Mouse (Mus musculus): Measurements from ENCODE around the gene Myl12a. TPM values are rescaled to one million over a fixed set of nuclear protein-coding genes. Genes with fewer than 3 reads are reported as not detected.

Myl12a gene
- total RNA-seq (2014; rRNA removed; ENCODE audit: low replicate concordance) (429 and 487 TPM in 2 replicates), polyA plus RNA-seq (2015; fragmentation: Nextera tagmentation; extraction: Ambion mirVana) (773 and 817 TPM in 2 replicates)

DNA sequence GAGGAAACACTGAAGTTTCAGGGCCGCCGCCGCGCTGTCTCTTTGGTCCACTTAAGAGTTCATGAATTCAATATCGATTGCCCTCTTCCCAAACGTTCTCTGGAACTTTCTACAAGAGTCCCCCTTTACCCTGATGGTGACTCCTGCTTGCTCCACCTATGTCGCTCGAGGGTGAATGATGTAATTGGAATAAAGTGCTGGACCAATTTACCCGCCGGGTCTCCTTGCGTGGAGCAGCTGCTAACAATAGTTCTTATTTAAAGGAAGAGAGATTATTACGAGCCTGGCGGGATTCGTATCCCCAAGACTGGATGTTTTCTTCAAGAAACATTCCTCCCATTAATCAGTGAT, at the start of gene Myl12a:
Gene Myl12a, minus strand, starts transcription at position 135 of the 351 bp plus-strand sequence.
- Histone ChIP-seq H3K4me3 (ENCODE audit: low read depth, low read length) (peak within 1 kb of the TSS; percentile 96), H3K4me1 (ENCODE audit: control insufficient read depth, insufficient read depth) (peaks cover 32% of the 10 kb centered on the region; the same call in 1 of the 2 replicates), H3K27ac (ENCODE audit: low read depth) (peak within 1 kb of the TSS; percentile 100), H3K36me3 (replicated peaks; ENCODE audit: control insufficient read depth, insufficient read depth, low read length) (no peaks in the 10 kb centered on the region), H3K4me2 (ENCODE audit: low read depth, low read length) (peak within 1 kb of the TSS; percentile 60), H3K27me3 (ENCODE audit: control insufficient read depth, insufficient read depth, low read length) (no peaks in the 10 kb centered on the region), H3K9me3 (replicated peaks; ENCODE audit: control insufficient read depth, low read length) (no peaks in the 10 kb centered on the region), H3K9ac (replicated peaks; ENCODE audit: low read depth, low read length) (peak within 1 kb of the TSS; percentile 100)
- WGBS: 1% methylated on average over 14 of the region's 14 CpGs
- ATAC-seq (ENCODE audit: insufficient read depth, low read depth) (peak; percentile 30), DNase-seq (ENCODE audit: low spot score) (no peak)
- TF ChIP-seq EP300 (IDR thresholded peaks at IDR 0.05; ENCODE audit: low read depth) (no peak), CTCF (IDR thresholded peaks at IDR 0.05; ENCODE audit: low read depth) (no peak)

DNA sequence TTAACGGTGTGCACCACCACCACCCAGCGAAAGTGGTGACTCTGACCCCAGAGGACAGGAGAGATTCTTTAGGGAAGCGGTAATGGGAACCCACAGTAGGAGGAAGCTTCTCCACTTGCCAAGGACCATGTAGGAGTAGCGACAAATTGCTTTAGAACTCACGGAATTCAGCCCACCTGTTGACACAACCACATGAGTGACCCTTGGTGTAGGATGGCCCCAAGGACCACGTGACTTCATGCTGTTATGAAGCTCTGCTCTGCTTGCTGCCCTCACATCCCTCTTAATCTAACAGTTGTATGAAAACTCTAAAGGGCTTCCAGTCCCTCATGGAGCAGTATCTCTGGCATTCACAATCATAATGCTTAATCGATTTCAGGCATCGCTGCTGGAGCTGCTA, 46.6 kb upstream of the Myl12a start:
- 87% methylated on average over 8 of the region's 8 CpGs for WGBS
- Histone ChIP-seq H3K9me3 (replicated peaks; ENCODE audit: control insufficient read depth, low read length) (no peaks in the 10 kb centered on the region), H3K4me3 (ENCODE audit: low read depth, low read length) (no peak overlapping the region), H3K9ac (replicated peaks; ENCODE audit: low read depth, low read length) (no peak overlapping the region), H3K4me1 (ENCODE audit: control insufficient read depth, insufficient read depth) (no peaks in the 10 kb centered on the region), H3K27me3 (ENCODE audit: control insufficient read depth, insufficient read depth, low read length) (no peaks in the 10 kb centered on the region), H3K4me2 (ENCODE audit: low read depth, low read length) (no peak overlapping the region), H3K27ac (ENCODE audit: low read depth) (no peak overlapping the region), H3K36me3 (replicated peaks; ENCODE audit: control insufficient read depth, insufficient read depth, low read length) (peaks cover 69% of the 10 kb centered on the region)
- ATAC-seq (ENCODE audit: insufficient read depth, low read depth) (no peak), DNase-seq (ENCODE audit: low spot score) (no peak)
- TF ChIP-seq EP300 (IDR thresholded peaks at IDR 0.05; ENCODE audit: low read depth) (no peak), CTCF (IDR thresholded peaks at IDR 0.05; ENCODE audit: low read depth) (no peak)

DNA sequence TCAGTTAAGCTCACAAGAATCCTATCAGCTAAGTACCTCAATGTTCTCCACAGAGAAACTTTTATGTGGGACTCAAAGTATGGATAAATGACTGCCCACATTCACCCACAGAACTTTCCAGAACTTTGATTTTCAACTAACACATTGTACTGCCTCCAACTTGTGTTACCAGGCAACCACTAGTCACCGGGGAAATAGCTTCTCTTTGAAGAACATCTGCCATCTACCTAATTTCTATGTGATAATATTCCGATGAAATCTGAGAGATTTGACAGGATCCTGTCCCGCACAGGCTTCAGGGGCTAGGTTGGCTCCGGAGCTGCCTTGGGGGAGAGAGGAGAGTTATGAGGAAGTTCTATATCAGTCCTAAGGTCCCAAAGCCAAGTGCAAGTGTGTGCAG, 44.2 kb upstream of the Myl12a start:
- Histone ChIP-seq H3K9ac (replicated peaks; ENCODE audit: low read depth, low read length) (no peak overlapping the region), H3K4me2 (ENCODE audit: low read depth, low read length) (no peak overlapping the region), H3K4me3 (ENCODE audit: low read depth, low read length) (no peak overlapping the region), H3K27ac (ENCODE audit: low read depth) (no peak overlapping the region), H3K27me3 (ENCODE audit: control insufficient read depth, insufficient read depth, low read length) (no peaks in the 10 kb centered on the region), H3K36me3 (replicated peaks; ENCODE audit: control insufficient read depth, insufficient read depth, low read length) (peaks cover 69% of the 10 kb centered on the region), H3K9me3 (replicated peaks; ENCODE audit: control insufficient read depth, low read length) (no peaks in the 10 kb centered on the region), H3K4me1 (ENCODE audit: control insufficient read depth, insufficient read depth) (no peaks in the 10 kb centered on the region)
- DNase-seq (ENCODE audit: low spot score) (no peak), ATAC-seq (ENCODE audit: insufficient read depth, low read depth) (no peak)
- 87% methylated on average over 4 of the region's 4 CpGs for WGBS
- TF ChIP-seq CTCF (IDR thresholded peaks at IDR 0.05; ENCODE audit: low read depth) (no peak), EP300 (IDR thresholded peaks at IDR 0.05; ENCODE audit: low read depth) (no peak)

DNA sequence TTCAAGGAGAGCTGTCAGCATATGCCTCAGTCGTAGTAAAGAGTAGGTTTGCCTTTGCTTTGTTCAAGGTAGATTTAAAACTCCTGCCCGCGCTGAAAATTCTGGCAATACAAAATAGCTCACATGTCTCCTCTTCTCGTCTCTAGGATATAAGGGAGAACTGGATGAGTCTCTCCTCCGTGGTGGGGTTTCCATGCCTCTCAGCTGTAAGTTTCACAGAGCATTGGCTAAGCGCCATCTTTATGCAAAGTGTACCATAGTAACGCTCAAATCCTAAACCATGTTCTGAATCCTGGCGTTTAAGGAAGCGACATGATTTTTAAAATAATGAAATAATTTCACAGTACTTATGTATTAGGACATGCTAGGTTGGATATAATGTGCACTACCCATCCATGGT, 42.9 kb upstream of the Myl12a start:
- Histone ChIP-seq H3K9me3 (replicated peaks; ENCODE audit: control insufficient read depth, low read length) (no peaks in the 10 kb centered on the region), H3K27ac (ENCODE audit: low read depth) (no peak overlapping the region), H3K36me3 (replicated peaks; ENCODE audit: control insufficient read depth, insufficient read depth, low read length) (peaks cover 74% of the 10 kb centered on the region), H3K4me1 (ENCODE audit: control insufficient read depth, insufficient read depth) (peaks cover 3% of the 10 kb centered on the region; the same call in 1 of the 2 replicates), H3K27me3 (ENCODE audit: control insufficient read depth, insufficient read depth, low read length) (no peaks in the 10 kb centered on the region), H3K9ac (replicated peaks; ENCODE audit: low read depth, low read length) (no peak overlapping the region), H3K4me3 (ENCODE audit: low read depth, low read length) (no peak overlapping the region), H3K4me2 (ENCODE audit: low read depth, low read length) (no peak overlapping the region)
- TF ChIP-seq EP300 (IDR thresholded peaks at IDR 0.05; ENCODE audit: low read depth) (no peak), CTCF (IDR thresholded peaks at IDR 0.05; ENCODE audit: low read depth) (no peak)
- no peak for DNase-seq (ENCODE audit: low spot score)
- WGBS: 83% methylated on average over 9 of the region's 9 CpGs
- no peak for ATAC-seq (ENCODE audit: insufficient read depth, low read depth)

DNA sequence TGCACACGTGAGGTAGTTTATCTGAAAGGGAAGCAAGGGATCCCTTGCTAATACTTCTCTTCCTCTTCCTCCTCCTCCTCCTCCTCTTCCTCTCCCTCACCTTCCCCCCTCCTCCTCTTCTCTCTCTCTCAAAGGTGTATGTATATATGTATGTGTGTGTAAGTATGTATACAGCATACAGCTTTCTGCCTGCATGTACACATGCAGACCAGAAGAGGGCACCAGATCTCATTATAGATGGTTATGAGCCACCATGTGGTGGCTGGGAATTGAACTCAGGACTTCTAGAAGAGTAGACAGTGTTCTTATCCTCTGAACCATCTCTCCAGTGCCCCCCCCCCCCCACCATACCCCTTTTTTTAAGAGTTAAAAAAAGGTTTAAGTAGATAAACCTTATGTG, 40.0 kb upstream of the Myl12a start:
- Histone ChIP-seq H3K27me3 (ENCODE audit: control insufficient read depth, insufficient read depth, low read length) (no peaks in the 10 kb centered on the region), H3K4me2 (ENCODE audit: low read depth, low read length) (no peak overlapping the region), H3K36me3 (replicated peaks; ENCODE audit: control insufficient read depth, insufficient read depth, low read length) (peaks cover 73% of the 10 kb centered on the region), H3K9me3 (replicated peaks; ENCODE audit: control insufficient read depth, low read length) (no peaks in the 10 kb centered on the region), H3K4me1 (ENCODE audit: control insufficient read depth, insufficient read depth) (peaks cover 28% of the 10 kb centered on the region), H3K4me3 (ENCODE audit: low read depth, low read length) (no peak overlapping the region), H3K27ac (ENCODE audit: low read depth) (no peak overlapping the region), H3K9ac (replicated peaks; ENCODE audit: low read depth, low read length) (no peak overlapping the region)
- peak; percentile 46 for TF ChIP-seq CTCF (IDR thresholded peaks at IDR 0.05; ENCODE audit: low read depth)
- no peak for TF ChIP-seq EP300 (IDR thresholded peaks at IDR 0.05; ENCODE audit: low read depth)
- WGBS: 52% methylated on average over 1 of the region's 1 CpGs
- no peak for ATAC-seq (ENCODE audit: insufficient read depth, low read depth)
- DNase-seq (ENCODE audit: low spot score): no peak

DNA sequence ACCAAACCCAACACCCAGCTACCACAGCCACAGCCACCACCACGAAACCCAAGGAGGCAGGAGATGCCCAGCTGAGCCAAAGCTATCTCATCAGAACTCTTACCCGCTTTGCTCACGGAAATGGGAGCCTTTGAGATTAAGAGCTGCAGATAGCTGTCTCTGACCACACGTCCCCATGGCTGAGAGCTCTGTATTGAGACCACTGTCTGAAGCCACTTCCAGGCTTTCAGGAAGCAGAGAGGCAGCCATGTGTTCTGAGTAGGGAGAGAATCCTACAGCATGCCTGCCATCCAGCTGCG, 37.9 kb upstream of the Myl12a start:
- Histone ChIP-seq H3K36me3 (replicated peaks; ENCODE audit: control insufficient read depth, insufficient read depth, low read length) (peaks cover 79% of the 10 kb centered on the region), H3K4me1 (ENCODE audit: control insufficient read depth, insufficient read depth) (peaks cover 28% of the 10 kb centered on the region), H3K27me3 (ENCODE audit: control insufficient read depth, insufficient read depth, low read length) (no peaks in the 10 kb centered on the region), H3K4me2 (ENCODE audit: low read depth, low read length) (no peak overlapping the region), H3K27ac (ENCODE audit: low read depth) (peak overlapping the region; percentile 49), H3K9ac (replicated peaks; ENCODE audit: low read depth, low read length) (no peak overlapping the region), H3K4me3 (ENCODE audit: low read depth, low read length) (no peak overlapping the region), H3K9me3 (replicated peaks; ENCODE audit: control insufficient read depth, low read length) (no peaks in the 10 kb centered on the region)
- ATAC-seq (ENCODE audit: insufficient read depth, low read depth) (no peak), DNase-seq (ENCODE audit: low spot score) (no peak)
- no peak for TF ChIP-seq EP300 (IDR thresholded peaks at IDR 0.05; ENCODE audit: low read depth)
- TF ChIP-seq CTCF (IDR thresholded peaks at IDR 0.05; ENCODE audit: low read depth): no peak
- 35% methylated on average over 5 of the region's 5 CpGs for WGBS

Data from heart, postnatal 0 days (tissue).